Mouse (Mus musculus): ENCODE data around the gene Cpsf2. TPM values are rescaled to one million over a fixed set of nuclear protein-coding genes. Genes with fewer than 3 reads are reported as not detected.

The Cpsf2 gene
- polyA plus RNA-seq, 1 experiment from 2014 or later: 29.8 TPM

Other genes starting within 250 kb of the Cpsf2 start
- 10.3 and 11.7 TPM in 2 replicates for gene Fbln5, start 156.9 kb upstream of the Cpsf2 start, polyA plus RNA-seq (2015; fragmentation: Nextera tagmentation; extraction: Ambion mirVana)
- 16.4 and 22.1 TPM in 2 replicates for gene Trip11, start 62.7 kb upstream of the Cpsf2 start, polyA plus RNA-seq (2015; fragmentation: Nextera tagmentation; extraction: Ambion mirVana)
- 13.5 and 13.6 TPM in 2 replicates for gene Atxn3, start 17.7 kb upstream of the Cpsf2 start, polyA plus RNA-seq (2015; fragmentation: Nextera tagmentation; extraction: Ambion mirVana)
- gene Slc24a4, start 152.7 kb downstream of the Cpsf2 start, polyA plus RNA-seq (2015; fragmentation: Nextera tagmentation; extraction: Ambion mirVana): 1.7 TPM in 2 replicates

All from midbrain, embryonic 16.5 days (tissue).